Mouse (Mus musculus): Measurements from ENCODE around the gene Cenpl. TPM values are rescaled to one million over a fixed set of nuclear protein-coding genes. Genes with fewer than 3 reads are reported as not detected.

Gene Cenpl
- polyA plus RNA-seq, 1 experiment: 3.2 TPM

- no peak for DNase-seq (ENCODE audit: low spot score)
Measured at GRCm38 (mm10) chr1:161041261-161042020, 29.1 kb upstream of the Cenpl start.

- DNase-seq (ENCODE audit: low spot score): no peak
Measured at GRCm38 (mm10) chr1:161046972-161047371, 23.5 kb upstream of the Cenpl start.

- DNase-seq (ENCODE audit: low spot score): no peak
Measured at GRCm38 (mm10) chr1:161057164-161057563, 13.3 kb upstream of the Cenpl start.

- DNase-seq (ENCODE audit: low spot score): no peak
Measured at GRCm38 (mm10) chr1:161063351-161063750, 7.2 kb upstream of the Cenpl start.

- DNase-seq (ENCODE audit: low spot score): no peak
Measured at GRCm38 (mm10) chr1:161071272-161071620, 733 bp downstream of the Cenpl start.

GRCm38 (mm10) chr1:161076238-161076637, 5.7 kb downstream of the Cenpl start:
- no peak for DNase-seq (ENCODE audit: low spot score)

GRCm38 (mm10) chr1:161077243-161077642, 6.7 kb downstream of the Cenpl start:
- no peak for DNase-seq (ENCODE audit: low spot score)

- DNase-seq (ENCODE audit: low spot score): no peak
Measured at GRCm38 (mm10) chr1:161099721-161100405, 29.4 kb downstream of the Cenpl start.

- DNase-seq (ENCODE audit: low spot score): no peak
Measured at GRCm38 (mm10) chr1:161103842-161104241, 33.3 kb downstream of the Cenpl start.

- no peak for DNase-seq (ENCODE audit: low spot score)
Measured at GRCm38 (mm10) chr1:161109216-161109615, 38.7 kb downstream of the Cenpl start.

- DNase-seq (ENCODE audit: low spot score): no peak
Measured at GRCm38 (mm10) chr1:161114591-161114990, 44.1 kb downstream of the Cenpl start.

GRCm38 (mm10) chr1:161122661-161123418, 52.3 kb downstream of the Cenpl start:
- DNase-seq (ENCODE audit: low spot score): no peak

GRCm38 (mm10) chr1:161126461-161126860, 55.9 kb downstream of the Cenpl start:
- DNase-seq (ENCODE audit: low spot score): no peak

GRCm38 (mm10) chr1:161130726-161131664, 60.5 kb downstream of the Cenpl start, which contains the start of gene Klhl20:
Klhl20 (minus strand) TSS chr1:161131511.
- DNase-seq (ENCODE audit: low spot score): peak; percentile 89

Other genes starting within 250 kb of the Cenpl start
- 9.5 and 11.0 TPM in 2 replicates for gene Rc3h1, start 164.3 kb upstream of the Cenpl start, polyA plus RNA-seq (2012; rRNA removed)
- 0.22 and 0.27 TPM in 2 replicates for gene Serpinc1, start 92.1 kb upstream of the Cenpl start, polyA plus RNA-seq (2012; rRNA removed)
- 4.1 and 4.2 TPM in 2 replicates for gene Zbtb37, start 35.9 kb upstream of the Cenpl start, polyA plus RNA-seq (2012; rRNA removed)
- 17.0 and 17.9 TPM in 2 replicates for gene Dars2, start 55 bp upstream of the Cenpl start, polyA plus RNA-seq (2012; rRNA removed)
- 14.7 and 15.4 TPM in 2 replicates for gene Klhl20, start 60.8 kb downstream of the Cenpl start, polyA plus RNA-seq (2012; rRNA removed)
- gene Ankrd45, start 72.0 kb downstream of the Cenpl start, polyA plus RNA-seq (2012; rRNA removed): 0.12 and 0.23 TPM in 2 replicates
- not detected in 2 replicates for gene Tex50, start 88.6 kb downstream of the Cenpl start, polyA plus RNA-seq (2012; rRNA removed)
- 171 and 185 TPM in 2 replicates for gene Prdx6, start 180.5 kb downstream of the Cenpl start, polyA plus RNA-seq (2012; rRNA removed)